Mouse (Mus musculus): ENCODE measurements around the gene Rfc5.

GRCm38 (mm10) chr5:117354121-117354520, 34.7 kb downstream of the Rfc5 start:
- TF ChIP-seq CTCF (IDR thresholded peaks at IDR 0.05; ENCODE audit: control insufficient read depth, insufficient read depth, insufficient replicate concordance, low read depth, low read length) (no peak), POLR2A (IDR thresholded peaks at IDR 0.05; ENCODE audit: control insufficient read depth, low read depth, low read length) (no peak)
